Mouse (Mus musculus): ENCODE measurements around the gene Itgb1bp1.

GRCm38 (mm10) chr12:21227076-21227980 lies 58.8 kb downstream of the Itgb1bp1 start:
- TF ChIP-seq POLR2A (IDR thresholded peaks at IDR 0.05; ENCODE audit: control insufficient read depth, low read depth, low read length) = no peak
- TF ChIP-seq CTCF (IDR thresholded peaks at IDR 0.05; ENCODE audit: control insufficient read depth, insufficient read depth, insufficient replicate concordance, low read depth, low read length) = no peak
